Mouse (Mus musculus) spleen, postnatal 14 days (tissue): ENCODE data around the gene Acoxl.

ENCODE experiments used
- DNase-seq, 2 experiments: peaks; one replicate each; pipeline ENCODE4 v3.0.0; 2021 to 2022; ENCODE audit warnings: low spot score in 2 of 2

The Acoxl gene

DNA sequence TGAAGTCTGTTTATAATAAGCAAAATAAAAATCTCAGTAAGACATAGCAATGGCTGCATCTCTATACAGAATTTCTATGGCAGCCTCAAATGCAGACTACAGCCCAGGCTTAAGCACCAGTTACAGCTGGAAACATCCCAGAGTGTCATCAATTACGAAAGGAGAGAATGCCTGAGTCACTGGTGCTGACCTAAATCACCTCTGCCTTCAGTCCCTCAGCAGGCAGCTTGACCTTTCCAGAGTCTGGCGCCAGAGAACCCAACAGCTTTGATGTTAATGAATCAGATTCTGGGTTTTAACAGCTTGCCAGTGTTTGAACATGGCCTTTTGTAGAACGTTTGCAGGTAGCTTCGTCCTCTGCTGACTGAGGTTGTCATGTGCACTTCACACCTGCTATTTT is 193.4 kb downstream of the Acoxl start:
- no peak for DNase-seq

DNA sequence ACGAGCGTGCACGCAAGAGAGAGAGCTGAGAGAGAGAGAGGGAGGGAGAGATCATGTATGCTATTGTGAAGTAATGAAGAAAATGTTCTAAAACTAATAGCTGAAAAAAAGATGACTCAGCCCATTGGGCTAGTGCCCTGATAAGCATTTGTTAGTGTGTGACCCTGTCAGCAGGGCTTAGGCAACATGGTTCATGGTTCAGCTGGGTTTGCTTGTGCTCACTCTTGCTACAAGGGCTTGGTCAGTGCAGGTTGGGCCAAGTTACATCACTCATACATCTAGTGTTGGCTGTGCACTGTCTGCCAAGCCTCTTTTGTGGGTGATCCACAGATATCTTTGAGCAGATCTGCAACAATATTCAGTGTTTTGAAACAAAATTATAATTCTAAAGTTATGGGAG is 194.8 kb downstream of the Acoxl start:
- DNase-seq, result no peak

DNA sequence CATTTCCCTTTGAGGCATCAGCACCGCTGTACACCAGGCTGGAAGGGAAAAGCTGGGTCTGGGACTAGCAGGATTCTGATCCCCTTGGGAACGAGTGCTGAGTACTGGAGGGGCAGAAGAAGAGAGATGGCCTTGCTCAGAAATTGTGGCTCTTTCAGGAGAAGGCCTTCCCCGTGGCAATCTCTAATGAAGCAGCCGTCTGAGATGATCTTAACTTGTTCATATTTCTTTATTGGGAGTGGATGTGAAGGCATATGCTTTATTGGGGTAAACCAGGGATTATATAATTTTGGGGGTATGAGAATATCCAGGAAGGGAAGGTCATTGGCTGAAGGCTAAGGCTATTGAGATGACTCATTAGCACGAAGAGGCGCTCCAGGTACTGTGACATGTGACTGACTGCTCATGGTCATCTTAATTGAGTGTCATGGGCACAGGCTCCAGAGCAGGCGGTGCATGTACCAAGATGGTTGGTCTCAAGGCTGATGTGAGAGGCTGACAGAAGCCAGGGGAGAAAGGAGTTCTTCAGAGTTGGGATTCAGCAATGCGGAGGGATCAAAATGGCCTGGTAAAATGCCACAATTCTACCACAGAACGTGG is 195.5 kb downstream of the Acoxl start:
- no peak for DNase-seq

DNA sequence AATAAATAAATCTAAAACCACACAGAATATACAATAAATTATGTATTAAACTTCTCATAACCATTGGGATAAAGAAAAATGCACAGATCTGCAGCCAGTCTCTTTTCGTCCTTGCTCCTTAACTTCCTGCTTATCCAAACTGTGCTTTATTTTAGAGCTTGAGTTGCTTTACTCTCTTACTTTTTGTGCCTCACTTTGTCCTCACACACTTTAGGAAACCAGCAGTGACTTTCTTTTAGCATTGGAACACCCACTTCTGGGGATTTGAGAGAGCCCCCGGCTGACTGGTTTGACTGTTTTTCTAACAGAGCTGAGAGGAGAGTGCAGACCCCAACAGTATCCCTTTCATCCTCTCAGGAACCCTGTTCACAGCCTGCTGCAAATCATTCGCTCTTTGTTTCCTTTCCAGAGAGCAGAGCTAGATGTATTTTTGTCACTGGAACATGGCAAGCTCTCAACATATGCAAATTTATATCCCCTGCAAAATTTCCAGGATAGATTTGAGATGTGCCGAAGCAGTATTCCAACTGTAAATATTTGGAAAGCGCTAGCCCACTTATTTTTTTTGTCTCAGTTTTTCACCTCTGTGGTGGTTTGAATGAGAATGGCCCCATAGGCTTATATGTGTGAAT is 199.7 kb downstream of the Acoxl start:
- DNase-seq, result no peak

DNA sequence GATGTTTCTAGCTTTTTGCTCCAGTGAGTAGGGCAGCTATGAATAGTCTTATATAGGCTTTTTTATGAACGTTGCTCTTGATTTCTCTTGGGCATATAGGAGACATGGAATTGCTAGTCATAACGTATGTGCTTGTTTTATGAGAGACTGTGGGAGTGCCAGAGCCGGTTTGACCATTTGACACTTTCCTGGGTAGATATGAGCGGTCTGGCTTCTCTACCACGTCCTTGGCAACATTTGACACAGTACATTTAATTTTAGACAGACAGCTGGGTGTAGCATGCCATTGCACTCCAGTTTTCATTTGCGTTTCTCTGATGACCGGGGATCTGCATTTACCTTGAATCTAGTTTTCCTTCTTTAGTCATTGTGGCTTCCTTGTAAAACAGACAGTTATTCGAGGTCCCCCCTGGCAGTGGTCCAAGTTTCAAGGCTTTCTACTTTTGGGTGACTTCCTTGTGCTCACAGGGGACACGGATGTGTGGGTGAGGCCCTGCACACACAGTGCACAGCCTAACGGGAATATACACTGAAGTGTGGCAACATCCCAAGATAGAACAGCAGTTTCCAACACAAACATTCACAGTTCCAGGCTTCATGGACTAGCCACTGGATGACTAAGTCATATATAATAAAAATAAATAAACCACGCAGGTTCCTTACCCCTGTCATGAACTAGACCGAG is 202.5 kb downstream of the Acoxl start:
- no peak for DNase-seq

DNA sequence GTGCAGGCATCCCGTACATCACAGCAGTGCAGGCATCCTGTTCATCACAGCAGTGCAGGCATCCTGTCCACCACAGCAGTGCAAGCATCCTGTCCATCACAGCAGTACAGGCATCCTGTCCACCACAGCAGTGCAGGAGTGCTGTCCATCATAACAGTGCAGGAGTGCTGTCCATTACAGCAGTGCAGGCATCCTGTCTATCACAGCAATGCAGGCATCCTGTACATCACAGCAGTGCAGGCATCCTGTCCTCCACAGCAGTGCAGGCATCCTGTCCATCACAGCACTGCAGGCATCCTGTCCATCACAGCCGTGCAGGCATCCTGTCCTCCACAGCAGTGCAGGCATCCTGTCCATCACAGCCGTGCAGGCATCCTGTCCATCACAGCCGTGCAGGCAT is 207.8 kb downstream of the Acoxl start:
- DNase-seq, result no peak

DNA sequence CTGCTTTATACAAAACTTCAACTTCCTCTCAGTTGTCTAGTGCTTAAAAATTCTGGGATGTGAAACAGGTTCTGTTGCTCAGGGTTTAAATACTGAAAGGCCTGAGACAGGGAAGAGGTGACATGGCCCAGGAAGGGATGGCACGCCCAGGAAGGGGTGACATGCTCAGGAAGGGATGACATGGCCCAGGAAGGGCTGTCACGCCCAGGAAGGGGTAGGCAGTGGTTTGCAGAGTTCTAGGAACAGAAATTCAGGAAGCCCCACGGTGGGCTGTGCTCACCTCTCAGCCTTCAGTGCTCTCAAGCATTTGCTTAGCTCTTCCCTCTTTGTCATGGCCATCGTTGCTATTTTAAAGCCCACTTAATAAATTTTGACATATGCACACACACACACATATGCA is 216.2 kb downstream of the Acoxl start:
- DNase-seq, result no peak

DNA sequence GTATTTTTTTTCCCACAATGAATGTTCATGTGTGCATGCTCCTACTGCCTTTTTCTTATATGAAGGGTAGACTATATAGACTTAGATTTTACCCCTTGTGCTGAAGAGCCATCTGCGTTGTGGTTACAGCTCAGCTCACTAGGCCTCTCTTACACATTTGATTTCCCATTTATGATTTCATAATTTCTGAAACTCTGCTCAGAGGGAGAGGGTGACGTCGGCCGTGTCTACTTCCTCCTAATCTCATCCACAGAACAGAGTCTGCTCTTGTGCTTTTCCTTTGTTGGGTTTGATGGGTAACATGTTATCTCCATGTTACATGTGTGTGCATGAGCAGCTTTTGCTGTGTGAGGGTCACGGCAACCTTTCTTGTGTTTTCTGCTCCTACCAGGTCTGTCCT is 219.2 kb downstream of the Acoxl start:
- no peak for DNase-seq

DNA sequence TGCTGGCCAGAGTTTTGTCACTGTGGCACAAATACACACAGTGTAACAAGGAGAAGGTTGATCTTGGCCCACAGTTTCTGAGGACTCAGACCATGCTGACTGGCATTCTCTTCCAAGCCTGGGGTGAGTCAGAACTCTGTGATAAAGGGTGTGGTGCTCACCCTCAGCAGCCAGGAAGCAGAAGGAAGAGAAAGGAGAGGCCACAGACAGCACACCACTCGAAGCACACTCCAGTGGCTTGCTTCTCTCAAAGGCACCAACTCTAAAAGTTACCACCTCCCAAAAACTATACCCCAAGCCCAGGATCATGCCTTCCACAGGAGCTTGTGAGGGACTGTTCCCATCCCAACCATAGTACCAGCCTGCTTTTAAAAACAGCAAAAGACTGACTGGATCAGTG is 220.0 kb downstream of the Acoxl start:
- no peak for DNase-seq

DNA sequence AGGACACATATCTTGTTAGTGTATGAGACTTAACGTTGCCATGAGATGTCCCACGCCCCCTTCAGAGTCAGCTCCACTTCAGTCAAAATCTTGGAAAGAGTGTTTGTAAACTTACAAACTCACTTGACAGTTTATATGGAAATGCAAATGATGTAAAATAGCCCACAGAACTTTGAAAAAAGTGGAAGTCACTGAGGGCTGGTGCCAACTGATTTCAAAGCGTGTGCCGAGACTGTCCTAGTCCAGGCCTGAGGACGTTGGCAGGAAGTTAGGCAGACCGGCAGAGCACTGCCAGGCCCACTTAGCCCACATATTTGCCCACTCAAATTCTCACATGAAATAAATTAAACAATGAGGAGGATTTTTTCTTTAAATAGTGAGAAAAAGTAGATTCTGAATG is 221.5 kb downstream of the Acoxl start:
- DNase-seq, result no peak

DNA sequence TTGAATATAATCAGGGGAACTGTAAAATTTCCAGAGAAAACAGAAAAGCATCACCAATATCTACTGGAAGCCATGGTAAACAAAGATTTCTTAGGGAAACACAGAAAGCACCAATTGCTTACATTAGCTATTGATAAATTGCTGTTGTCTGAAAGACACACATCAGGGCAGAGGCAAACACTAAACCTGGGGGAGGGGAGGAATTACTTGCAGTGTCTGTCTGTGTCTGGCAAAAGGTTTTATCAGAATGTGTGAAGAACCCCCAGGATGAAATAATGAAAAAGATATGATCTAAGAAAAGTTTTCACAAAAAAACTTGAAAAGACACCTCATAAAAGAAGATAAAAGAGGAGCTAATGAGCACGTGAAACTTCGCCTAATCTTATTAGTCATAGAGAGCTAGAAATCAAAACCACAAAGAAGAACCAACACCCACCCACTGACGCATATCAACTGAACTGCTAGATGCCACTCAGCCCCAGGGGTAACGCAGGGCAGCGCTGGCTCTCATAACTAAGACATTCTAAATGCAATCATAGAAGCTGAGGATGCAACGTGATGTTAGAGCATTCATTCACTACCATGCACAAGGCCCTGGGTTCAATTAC is 222.1 kb downstream of the Acoxl start:
- DNase-seq, result no peak

DNA sequence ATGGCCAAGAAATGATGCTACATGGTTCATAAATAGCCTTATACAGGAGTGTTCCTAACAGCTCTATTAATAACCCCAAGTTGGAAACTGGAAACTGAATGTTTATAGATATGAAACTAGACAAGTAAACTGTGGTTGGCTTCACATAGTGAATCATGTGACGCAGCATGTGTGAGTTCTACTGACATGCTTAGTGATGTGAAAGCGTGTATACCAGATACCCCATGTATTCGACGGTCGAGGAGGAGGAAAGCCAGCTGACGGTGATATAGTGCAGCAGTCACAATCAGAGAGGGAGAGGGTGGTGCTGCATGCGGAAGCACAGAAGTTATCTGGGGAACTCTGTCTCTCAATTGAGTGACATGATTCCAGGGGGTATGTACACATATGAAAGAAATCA is 222.8 kb downstream of the Acoxl start:
- no peak for DNase-seq

DNA sequence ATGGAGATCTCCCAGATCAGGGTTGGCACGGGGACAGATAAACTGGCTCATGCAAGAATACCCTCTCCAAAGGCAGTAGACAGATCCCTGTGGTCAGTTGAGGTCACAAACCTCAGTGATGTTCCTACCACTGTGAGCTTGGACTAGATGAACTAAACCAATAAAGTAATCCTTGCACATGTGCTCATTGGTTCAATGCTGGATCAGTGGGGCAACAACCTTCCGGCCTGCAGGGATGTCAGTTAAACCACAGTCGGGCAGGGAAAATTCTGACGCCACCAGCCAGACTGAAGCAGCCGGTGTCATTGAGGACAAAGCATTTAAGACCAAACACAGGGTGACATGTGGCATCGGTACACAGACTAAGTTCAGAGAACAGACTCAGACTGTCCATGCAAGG is 224.1 kb downstream of the Acoxl start:
- no peak for DNase-seq

DNA sequence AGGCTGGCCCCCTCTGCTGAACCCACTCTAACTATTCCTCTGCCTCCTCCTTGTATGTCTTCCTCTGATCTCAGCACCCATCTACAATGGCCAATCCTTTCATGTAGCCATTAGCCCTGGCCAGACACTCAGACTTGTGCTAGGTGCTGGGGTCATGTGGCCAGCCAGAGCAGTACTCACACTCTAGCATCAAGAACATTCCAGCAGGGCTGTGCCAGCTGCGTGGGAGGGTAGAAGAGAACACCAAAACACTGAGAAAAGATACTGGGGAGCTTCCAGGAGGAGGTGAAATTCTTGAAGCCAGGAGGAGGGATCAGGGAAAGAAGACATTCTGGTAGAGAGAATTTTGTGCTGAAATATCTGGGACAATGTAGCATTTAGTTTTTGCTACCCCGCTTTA is 226.3 kb downstream of the Acoxl start:
- DNase-seq, result no peak

DNA sequence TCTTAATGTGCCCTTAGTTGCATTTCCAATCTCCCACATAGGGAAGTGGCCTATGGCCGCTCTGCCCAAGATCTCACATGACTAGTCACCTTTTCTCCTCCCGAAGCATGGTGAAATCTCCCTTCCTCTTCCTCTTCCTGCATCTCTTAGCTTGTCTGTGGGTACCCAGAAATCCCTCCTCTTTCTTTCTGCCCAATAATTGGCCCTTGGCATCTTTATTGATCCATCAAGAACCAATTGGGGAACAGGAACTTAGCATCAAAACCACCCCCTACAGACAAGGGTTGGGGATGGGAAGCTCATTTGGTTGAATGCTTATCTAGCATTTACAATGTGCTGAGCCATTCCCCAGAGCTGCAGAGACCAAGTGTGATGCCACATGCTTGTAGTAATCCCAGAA is 226.9 kb downstream of the Acoxl start:
- no peak for DNase-seq

DNA sequence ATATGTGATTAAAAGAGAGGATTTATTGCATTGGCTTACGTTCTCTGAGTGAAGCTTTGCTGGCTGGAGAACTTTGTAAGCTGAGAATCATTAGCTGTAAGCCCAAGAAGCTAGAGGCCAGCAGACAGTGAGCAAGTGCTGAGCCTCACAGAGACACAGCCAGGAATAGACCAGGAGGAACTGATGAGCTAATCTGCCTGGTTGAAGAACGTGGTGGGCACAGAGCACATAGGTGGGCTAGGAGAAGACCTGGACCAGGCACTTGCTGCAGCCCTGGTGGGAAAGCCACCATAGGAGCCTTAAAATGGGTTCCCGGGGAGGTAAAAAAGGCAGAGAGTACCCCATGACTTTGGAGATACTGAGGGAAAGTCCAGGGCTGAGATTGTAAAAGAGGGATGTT is 228.5 kb downstream of the Acoxl start:
- no peak for DNase-seq

DNA sequence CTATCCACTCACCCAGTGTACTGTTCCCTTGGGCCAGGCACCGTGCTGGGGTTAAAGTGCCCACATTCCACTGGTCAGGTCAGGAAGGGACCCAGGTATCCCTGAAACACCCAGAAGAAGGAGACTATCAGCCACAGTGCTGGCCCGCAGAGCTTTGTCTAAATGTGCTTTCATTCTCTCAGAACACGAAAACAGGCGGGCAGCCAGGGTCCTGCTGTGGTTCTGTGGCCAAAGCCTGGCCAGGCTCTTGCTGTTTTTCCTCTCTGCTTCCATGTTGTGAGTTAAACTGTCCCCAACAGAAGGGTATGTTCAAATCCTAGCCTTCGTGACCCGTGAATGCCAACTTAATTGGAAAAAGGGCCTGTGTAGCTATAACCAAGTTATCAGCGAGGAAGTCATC is 228.9 kb downstream of the Acoxl start:
- no peak for DNase-seq

DNA sequence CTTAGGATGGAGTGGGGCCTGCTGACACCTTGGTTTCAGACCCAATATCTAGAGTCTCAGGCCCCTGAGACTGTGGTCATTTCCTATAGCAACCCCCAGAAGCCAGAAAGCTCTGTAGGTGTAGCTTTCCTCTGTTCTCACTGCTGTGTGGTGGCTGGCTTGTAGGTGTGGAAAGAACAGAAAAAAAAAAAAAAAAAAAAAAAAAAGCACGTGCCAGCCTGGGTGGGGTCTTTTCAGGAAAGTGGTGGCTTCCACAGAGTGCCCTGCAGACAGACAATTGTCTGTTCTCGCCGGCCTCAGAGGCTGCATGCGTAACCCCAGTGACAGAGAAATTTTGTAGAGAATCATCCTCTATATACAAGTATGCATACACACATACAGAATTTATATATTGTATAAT is 229.5 kb downstream of the Acoxl start:
- DNase-seq, result no peak

DNA sequence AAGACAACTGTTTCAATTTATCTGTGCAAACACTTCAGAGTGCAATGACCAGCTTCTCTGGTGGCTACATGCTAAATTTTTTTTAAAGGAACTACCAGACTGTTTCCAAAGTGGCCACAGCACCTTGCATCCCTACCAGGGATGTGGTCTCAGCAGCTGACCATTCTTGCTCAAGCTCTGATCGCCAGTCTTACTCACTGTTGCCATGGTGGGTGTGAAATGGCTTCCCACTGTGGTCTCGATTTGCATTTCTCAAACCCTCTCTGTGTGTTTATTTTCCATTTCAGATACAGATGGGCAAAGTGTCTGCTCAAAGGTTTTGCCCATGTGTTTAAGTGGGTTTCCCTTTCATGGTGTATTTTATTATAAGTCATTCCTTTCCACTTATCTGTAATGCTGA is 230.3 kb downstream of the Acoxl start:
- DNase-seq, result no peak

DNA sequence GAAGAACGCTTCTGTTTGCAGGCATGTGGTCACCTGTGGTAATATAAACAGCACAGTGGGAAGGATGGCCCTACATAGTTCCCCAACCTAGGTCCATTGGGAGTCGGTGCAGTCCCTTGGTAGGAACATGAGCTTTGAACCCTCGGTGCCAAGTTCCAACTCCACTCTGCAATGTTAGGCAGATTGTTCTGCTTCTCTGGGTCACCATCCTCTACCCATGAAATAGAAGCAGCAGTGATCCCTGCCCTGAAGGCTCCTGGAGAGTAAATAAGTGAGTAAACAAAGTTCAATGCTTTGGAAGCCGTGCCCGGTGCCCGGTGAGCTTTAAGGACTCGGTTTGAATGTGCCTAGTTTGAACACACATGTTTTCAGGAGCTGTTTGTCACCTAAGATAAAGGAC is 233.1 kb downstream of the Acoxl start:
- no peak for DNase-seq

DNA sequence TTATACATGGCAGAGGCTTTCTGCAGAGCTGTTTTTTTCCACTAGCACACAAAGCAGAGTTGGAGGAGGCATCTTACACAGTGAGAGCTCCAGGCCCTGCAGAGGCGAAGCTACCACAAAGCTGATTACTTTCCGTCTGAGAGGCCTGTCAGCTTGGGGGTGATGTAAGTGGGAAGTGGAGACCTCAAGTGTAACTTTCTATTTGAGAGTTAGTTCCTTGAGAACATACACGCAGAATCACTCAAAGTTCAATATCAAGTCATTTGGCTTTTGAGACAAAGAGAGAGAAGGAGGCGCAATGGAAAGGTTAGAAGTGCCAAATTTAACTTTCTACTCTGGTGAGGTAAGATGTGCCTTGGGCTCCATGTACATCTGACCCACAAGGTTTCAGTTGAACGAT is 234.3 kb downstream of the Acoxl start:
- no peak for DNase-seq

DNA sequence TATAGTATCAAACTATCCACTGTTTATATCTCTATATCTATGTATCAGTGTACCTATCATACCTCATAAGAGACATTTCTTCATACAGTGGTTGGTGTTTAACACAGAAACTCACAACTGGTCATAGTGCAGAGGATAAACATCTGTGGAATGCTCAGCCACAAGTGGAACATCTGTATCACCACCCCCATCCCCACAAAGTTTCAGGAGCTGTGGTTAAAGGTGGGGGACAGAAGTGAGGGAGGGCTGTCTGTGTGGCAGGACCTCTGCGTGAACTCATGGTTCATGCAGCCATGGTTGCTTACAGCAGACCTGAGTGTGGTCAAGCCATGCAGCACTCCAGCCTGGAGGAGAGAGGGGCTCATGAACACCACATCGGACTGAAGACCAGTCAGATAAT is 234.9 kb downstream of the Acoxl start:
- DNase-seq, result no peak

DNA sequence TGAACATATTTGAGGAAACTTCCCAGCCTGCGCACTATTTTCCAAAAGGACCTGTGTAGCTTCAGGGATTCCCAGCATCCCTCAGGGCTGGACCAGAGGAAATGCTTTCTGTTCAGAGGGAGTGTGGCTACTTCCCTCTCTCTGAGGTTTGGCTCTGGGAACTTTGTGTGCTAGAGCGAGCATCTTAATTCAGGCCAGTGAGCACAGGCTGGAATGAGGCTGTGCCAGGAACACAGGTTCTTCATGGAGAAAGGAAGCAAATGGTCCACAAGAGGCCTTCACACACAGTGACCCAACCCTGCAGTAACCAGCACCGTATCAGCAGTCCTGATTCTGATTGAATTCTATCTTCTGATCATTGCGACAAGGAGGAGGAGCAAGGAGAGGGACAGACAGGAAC is 238.3 kb downstream of the Acoxl start:
- no peak for DNase-seq
